Mouse (Mus musculus): Measurements from ENCODE around the gene Mrpl18. TPM values are rescaled to one million over a fixed set of nuclear protein-coding genes. Genes with fewer than 3 reads are reported as not detected.

The Mrpl18 gene
- total RNA-seq, 1 experiment from 2014 or later, result 62.1 TPM

DNA sequence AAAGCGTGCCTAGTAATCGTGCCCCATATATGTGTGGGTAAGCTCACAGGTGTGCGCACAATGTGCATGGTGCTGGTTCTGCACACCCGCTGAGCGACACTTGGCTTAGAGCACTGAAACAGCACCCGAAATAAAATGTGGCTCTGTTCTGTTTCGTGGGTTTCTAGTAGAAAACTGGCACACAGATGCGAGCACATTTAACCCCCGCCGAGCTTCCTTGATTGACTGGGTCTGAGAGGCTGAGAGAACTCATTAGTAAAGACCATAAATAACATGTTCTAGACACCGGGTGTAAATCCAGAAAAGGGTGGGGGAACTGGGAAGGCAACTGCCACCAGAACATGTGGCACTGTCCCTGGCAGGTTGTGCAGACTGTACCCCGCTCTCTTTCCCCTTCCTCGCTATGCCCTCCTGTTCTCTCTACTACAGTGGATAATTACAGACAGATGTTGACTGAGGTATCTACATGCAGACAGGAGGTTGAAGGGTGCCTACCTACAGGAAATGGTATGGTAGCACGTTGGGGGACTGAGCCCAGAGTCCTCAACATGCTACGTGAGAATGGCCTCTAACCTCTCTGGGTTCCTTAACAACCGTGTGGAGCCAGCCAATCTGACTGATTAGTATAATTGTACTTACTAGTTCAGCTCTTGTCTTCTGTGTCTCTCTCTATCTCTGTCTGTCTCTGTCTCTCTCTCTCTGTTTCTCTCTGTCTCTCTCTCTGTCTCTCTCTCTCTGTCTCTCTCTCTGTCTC is 43.7 kb downstream of the Mrpl18 start:
- no peak for ATAC-seq (replicated peaks; ENCODE audit: insufficient number of reproducible peaks, low FRiP score, low TSS enrichment, poor library complexity, severe bottlenecking)

DNA sequence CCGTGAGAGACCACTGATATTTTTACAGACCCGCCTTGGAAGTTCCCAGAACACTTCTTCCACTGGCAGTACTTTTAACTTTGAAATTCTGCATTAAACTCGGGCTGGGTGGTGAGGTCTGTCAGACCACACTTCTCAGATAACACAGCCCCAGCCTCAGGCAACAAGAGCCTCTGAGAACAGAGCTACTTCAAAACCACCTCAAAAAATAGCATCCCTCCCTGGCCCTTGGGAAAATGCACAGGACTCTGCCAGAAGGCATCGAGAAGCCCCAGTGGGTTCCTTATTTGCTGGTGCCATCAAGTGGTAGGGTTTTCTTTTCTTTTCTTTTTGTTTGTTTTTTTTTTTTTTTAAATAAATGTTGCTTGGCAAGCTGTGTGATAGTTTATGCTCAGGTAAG is 47.5 kb downstream of the Mrpl18 start:
- no peak for ATAC-seq (replicated peaks; ENCODE audit: insufficient number of reproducible peaks, low FRiP score, low TSS enrichment, poor library complexity, severe bottlenecking)

DNA sequence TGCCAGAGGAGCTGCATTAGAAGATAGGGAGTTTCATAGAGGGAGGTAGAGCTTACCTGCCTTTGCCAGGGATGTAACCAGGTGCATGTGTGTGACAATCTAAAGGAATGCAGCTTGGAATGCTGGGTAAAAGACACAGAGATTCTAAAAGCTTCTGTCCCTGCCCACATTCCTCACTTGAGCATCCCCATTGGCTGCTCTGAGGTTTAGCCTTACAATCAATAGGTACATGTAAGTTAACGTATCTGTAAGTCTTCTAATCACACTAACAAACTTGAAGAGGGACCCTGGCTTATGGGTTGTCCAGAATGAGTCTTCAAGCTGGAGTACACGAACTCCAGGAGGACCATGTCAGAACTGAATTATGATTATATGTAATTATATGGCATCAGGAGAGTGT is 48.1 kb downstream of the Mrpl18 start, which contains the start of gene Mas1:
TSS of gene Mas1 (minus strand) at position 101 of the 400 bp plus-strand sequence.
- ATAC-seq (replicated peaks; ENCODE audit: insufficient number of reproducible peaks, low FRiP score, low TSS enrichment, poor library complexity, severe bottlenecking), result no peak

DNA sequence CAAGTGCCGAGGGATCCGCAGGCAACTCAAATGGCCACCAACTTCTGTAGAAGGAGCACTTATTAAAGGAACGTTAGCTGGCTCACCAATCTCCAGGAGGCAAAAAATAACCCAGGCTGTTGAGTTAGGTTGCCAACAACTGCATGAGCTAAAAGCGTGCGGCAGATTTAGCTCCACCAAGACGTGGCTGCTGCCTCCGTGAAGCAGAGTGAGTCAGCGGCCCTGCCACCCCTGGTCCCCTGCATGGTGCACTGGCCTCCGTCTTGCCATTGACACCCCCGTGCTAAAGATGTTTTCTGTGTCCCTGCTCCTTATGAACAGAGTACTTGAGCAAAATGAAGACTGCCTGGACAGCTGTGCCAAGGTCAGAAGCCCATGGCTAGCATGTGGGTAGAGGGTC is 49.3 kb downstream of the Mrpl18 start:
- no peak for ATAC-seq (replicated peaks; ENCODE audit: insufficient number of reproducible peaks, low FRiP score, low TSS enrichment, poor library complexity, severe bottlenecking)

DNA sequence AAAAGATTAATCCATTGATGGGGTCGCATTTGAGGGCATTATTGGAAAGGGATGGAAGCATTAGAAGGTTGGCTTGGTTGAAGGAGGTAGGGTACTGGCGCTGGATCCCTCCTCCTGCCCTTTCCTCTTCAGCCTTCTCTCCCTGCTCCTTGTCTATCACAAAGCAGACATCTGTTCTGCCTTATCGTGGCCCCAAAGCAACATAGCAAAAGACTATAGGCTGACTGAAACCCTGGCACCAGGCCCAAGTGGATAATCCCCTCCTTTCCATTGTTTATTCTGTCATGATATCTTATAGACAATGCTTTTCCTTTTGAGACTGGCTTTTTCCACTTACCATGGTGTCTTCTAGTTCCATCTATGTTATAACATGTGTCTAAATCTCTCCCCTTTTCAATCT is 50.7 kb downstream of the Mrpl18 start:
- no peak for ATAC-seq (replicated peaks; ENCODE audit: insufficient number of reproducible peaks, low FRiP score, low TSS enrichment, poor library complexity, severe bottlenecking)

DNA sequence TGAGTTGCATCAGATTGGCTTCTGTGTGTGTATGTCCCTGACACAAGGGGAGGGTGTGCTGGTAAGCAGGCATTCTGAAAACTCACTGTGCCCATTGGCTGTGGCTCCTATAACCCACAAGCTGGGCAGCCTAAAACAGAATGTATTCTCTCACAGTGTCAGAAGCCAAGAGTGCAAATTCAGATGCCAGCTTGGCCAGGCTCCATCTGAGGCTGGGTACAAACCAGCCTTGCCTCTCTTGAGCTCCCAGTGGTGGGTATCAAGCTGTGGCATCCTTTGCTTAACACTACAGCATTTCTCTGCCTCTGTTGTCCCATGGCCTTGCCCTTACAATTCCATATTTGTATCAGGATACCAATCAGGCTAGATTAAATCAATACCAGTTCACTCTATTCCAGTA is 52.0 kb downstream of the Mrpl18 start:
- no peak for ATAC-seq (replicated peaks; ENCODE audit: insufficient number of reproducible peaks, low FRiP score, low TSS enrichment, poor library complexity, severe bottlenecking)

Other genes with a start within 250 kb of the Mrpl18 start
- gene Slc22a1, start 240.5 kb downstream of the Mrpl18 start, total RNA-seq (2017), result not detected in 3 replicates
- gene Igf2r, start 146.7 kb downstream of the Mrpl18 start, total RNA-seq (2017), result 19.7 to 53.8 TPM (median 24.1 TPM) in 3 replicates
- not detected in 3 replicates for gene Mas1, start 48.2 kb downstream of the Mrpl18 start, total RNA-seq (2017)
- not detected in 3 replicates for gene Mrgprh, start 40.3 kb downstream of the Mrpl18 start, total RNA-seq (2017)
- gene Pnldc1, start 6.1 kb downstream of the Mrpl18 start, total RNA-seq (2017), result 1.1 TPM in 1 of 3 replicates, not detected in the others
- gene Tcp1, start 644 bp downstream of the Mrpl18 start, total RNA-seq (2017), result 328 to 436 TPM (median 328 TPM) in 3 replicates
- gene Acat3, start 24.3 kb upstream of the Mrpl18 start, total RNA-seq (2017), result 0.68 to 2.3 TPM in 2 of 3 replicates, not detected in the other
- 5.4 to 12.1 TPM (median 10.4 TPM) in 3 replicates for gene Acat2, start 44.4 kb upstream of the Mrpl18 start, total RNA-seq (2017)
- gene Wtap, start 77.8 kb upstream of the Mrpl18 start, total RNA-seq (2017), result 228 to 388 TPM (median 260 TPM) in 3 replicates
- 65.9 to 86.6 TPM (median 72.3 TPM) in 3 replicates for gene Sod2, start 90.5 kb upstream of the Mrpl18 start, total RNA-seq (2017)
- 1.3 to 2.8 TPM in 2 of 3 replicates, not detected in the other for gene Gpr31b, start 136.0 kb upstream of the Mrpl18 start, total RNA-seq (2017)
- 0.85 TPM in 1 of 3 replicates, not detected in the others for gene Tcp10b, start 144.8 kb upstream of the Mrpl18 start, total RNA-seq (2017)
- 0.76 to 1.4 TPM (median 0.78 TPM) in 3 replicates for gene Unc93a, start 215.5 kb upstream of the Mrpl18 start, total RNA-seq (2017)